Mouse (Mus musculus) spleen, adult 2 months (tissue): ENCODE results near the gene Kirrel3. TPM values are rescaled to one million over a fixed set of nuclear protein-coding genes. Genes with fewer than 3 reads are reported as not detected.

Source experiments
- DNase-seq, 2 experiments: peaks; one replicate each; pipeline versions ENCODE4 v3.0.0 to v3.0.0-alpha.2; 2012 to 2021; ENCODE audit warnings: low spot score in 2 of 2, low read depth in 1 of 2
- H3K27ac ChIP-seq: fragments of 200-500 bp; 2 replicates; pipeline ENCODE4 v1.5.1; 2012; ENCODE audit warnings: low read length, inconsistent platforms; ENCODE audit not compliant: insufficient read depth
- H3K27me3 ChIP-seq: fragments of 200-500 bp; 2 replicates; pipeline ENCODE4 v1.6.1; 2012; ENCODE audit warnings: mild to moderate bottlenecking, moderate library complexity, low read length, inconsistent platforms; ENCODE audit not compliant: control insufficient read depth, insufficient read depth
- H3K36me3 ChIP-seq: fragments of 200-500 bp; 2 replicates; pipeline ENCODE4 v1.6.1; 2012; ENCODE audit warnings: mild to moderate bottlenecking, low read length, inconsistent platforms; ENCODE audit not compliant: control insufficient read depth, insufficient read depth
- H3K4me1 ChIP-seq: fragments of 200-500 bp; 2 replicates; pipeline ENCODE4 v1.6.1; 2011; ENCODE audit warnings: inconsistent platforms; ENCODE audit not compliant: control insufficient read depth, insufficient read depth, insufficient read length
- H3K4me3 ChIP-seq: fragments of 200-500 bp; 2 replicates; pipeline ENCODE4 v1.5.1; 2011; ENCODE audit warnings: mild to moderate bottlenecking, inconsistent platforms; ENCODE audit not compliant: insufficient read depth, insufficient read length; ENCODE audit errors: extremely low read depth
- CTCF ChIP-seq: fragments of 200-500 bp; IDR thresholded peaks from 2 replicates; pipeline ENCODE4 v1.5.1; 2011; ENCODE audit warnings: mild to moderate bottlenecking, inconsistent platforms; ENCODE audit not compliant: insufficient read depth, insufficient read length, insufficient replicate concordance; ENCODE audit errors: extremely low read depth
- POLR2A ChIP-seq: fragments of 200-500 bp; IDR thresholded peaks from 2 replicates; pipeline ENCODE4 v1.6.1; 2011; ENCODE audit warnings: low read depth, low read length, inconsistent platforms
- WGBS: fragments of 180-500 bp; shearing (Covaris S2); methylation state at CpG from one replicate; pipeline ENCODE4 v1.1.7; 2018; 5-methylcytosine and 5-hydroxymethylcytosine counted together
- polyA plus RNA-seq: library from polyadenylated mRNA; depleted of rRNA; stranded (reverse); fragments of >200 nt; gene quantifications from 2 replicates; pipeline ENCODE4 v1.2.3, GENCODE M21; 2012

The Kirrel3 gene
- polyA plus RNA-seq, 1 experiment, result 0.23 TPM

- no peaks in the 10 kb centered on the region for H3K36me3 ChIP-seq
- TF ChIP-seq POLR2A (no peak), CTCF (no peak)
- H3K4me1 ChIP-seq, result no peaks in the 10 kb centered on the region
- no peak for DNase-seq
- H3K4me3 ChIP-seq, result no peak overlapping the region
- no peaks in the 10 kb centered on the region for H3K27me3 ChIP-seq
- 31% methylated on average over 15 of the region's 15 CpGs for WGBS
- H3K27ac ChIP-seq, result no peak overlapping the region
Measured at GRCm38 (mm10) chr9:34871316-34871966, 385.7 kb downstream of the Kirrel3 start.

GRCm38 (mm10) chr9:34875238-34875637 lies 389.5 kb downstream of the Kirrel3 start:
- Histone ChIP-seq H3K4me1 (no peaks in the 10 kb centered on the region), H3K36me3 (no peaks in the 10 kb centered on the region), H3K4me3 (no peak overlapping the region), H3K27ac (no peak overlapping the region), H3K27me3 (no peaks in the 10 kb centered on the region)
- no peak for DNase-seq
- WGBS, result 77% methylated on average over 6 of the region's 6 CpGs
- TF ChIP-seq POLR2A (no peak), CTCF (no peak)

- TF ChIP-seq POLR2A (no peak), CTCF (no peak)
- Histone ChIP-seq H3K27me3 (no peaks in the 10 kb centered on the region), H3K4me3 (no peak overlapping the region), H3K36me3 (no peaks in the 10 kb centered on the region), H3K4me1 (no peaks in the 10 kb centered on the region), H3K27ac (no peak overlapping the region)
- 46% methylated on average over 3 of the region's 3 CpGs for WGBS
- no peak for DNase-seq
Measured at GRCm38 (mm10) chr9:34877186-34877585, 391.5 kb downstream of the Kirrel3 start.

GRCm38 (mm10) chr9:34877799-34878198 lies 392.1 kb downstream of the Kirrel3 start:
- TF ChIP-seq CTCF, result no peak
- TF ChIP-seq POLR2A, result no peak
- H3K4me1 ChIP-seq, result no peaks in the 10 kb centered on the region
- no peak overlapping the region for H3K27ac ChIP-seq
- no peak for DNase-seq
- WGBS, result 72% methylated on average over 3 of the region's 3 CpGs
- H3K27me3 ChIP-seq, result no peaks in the 10 kb centered on the region
- H3K4me3 ChIP-seq, result no peak overlapping the region
- H3K36me3 ChIP-seq, result no peaks in the 10 kb centered on the region

GRCm38 (mm10) chr9:34881750-34882149 lies 396.1 kb downstream of the Kirrel3 start:
- Histone ChIP-seq H3K27ac (no peak overlapping the region), H3K4me1 (no peaks in the 10 kb centered on the region), H3K27me3 (no peaks in the 10 kb centered on the region), H3K4me3 (no peak overlapping the region), H3K36me3 (no peaks in the 10 kb centered on the region)
- no peak for TF ChIP-seq CTCF
- TF ChIP-seq POLR2A, result no peak
- DNase-seq, result no peak
- WGBS, result 6% methylated on average over 5 of the region's 5 CpGs

GRCm38 (mm10) chr9:34882211-34882610 lies 396.5 kb downstream of the Kirrel3 start:
- Histone ChIP-seq H3K27ac (no peak overlapping the region), H3K27me3 (no peaks in the 10 kb centered on the region), H3K36me3 (no peaks in the 10 kb centered on the region), H3K4me1 (no peaks in the 10 kb centered on the region), H3K4me3 (no peak overlapping the region)
- no peak for TF ChIP-seq CTCF
- no peak for TF ChIP-seq POLR2A
- 30% methylated on average over 2 of the region's 2 CpGs for WGBS
- no peak for DNase-seq

GRCm38 (mm10) chr9:34883122-34883521 lies 397.4 kb downstream of the Kirrel3 start:
- Histone ChIP-seq H3K4me1 (no peaks in the 10 kb centered on the region), H3K36me3 (no peaks in the 10 kb centered on the region), H3K4me3 (no peak overlapping the region), H3K27me3 (no peaks in the 10 kb centered on the region), H3K27ac (no peak overlapping the region)
- no peak for DNase-seq
- WGBS, result 48% methylated on average over 4 of the region's 4 CpGs
- no peak for TF ChIP-seq CTCF

- H3K36me3 ChIP-seq, result no peaks in the 10 kb centered on the region
- WGBS, result 82% methylated on average over 3 of the region's 3 CpGs
- TF ChIP-seq POLR2A (no peak), CTCF (no peak)
Measured at GRCm38 (mm10) chr9:34884325-34884724, 398.6 kb downstream of the Kirrel3 start.

More at GRCm38 (mm10) chr9:34884325-34884724, 398.6 kb downstream of the Kirrel3 start:
- no peaks in the 10 kb centered on the region for H3K4me1 ChIP-seq
- H3K4me3 ChIP-seq, result no peak overlapping the region
- no peaks in the 10 kb centered on the region for H3K27me3 ChIP-seq
- H3K27ac ChIP-seq, result no peak overlapping the region
- DNase-seq, result no peak
